28 mouse cellular contexts compared by ENCODE assay signal in genomic region chr9:5296354-5297237, GRCm38 (mm10). TPM values are rescaled to one million over a fixed set of nuclear protein-coding genes. Genes with fewer than 3 reads are reported as not detected.
A peak's percentile ranks its signal among the peaks of the same experiment; 100 is the strongest.
DNase-seq lines count a peak whose midpoint lies in the region; ATAC-seq and TF ChIP-seq lines count a peak whose summit lies in the region.
"Had no signal": no experiment of that assay in that cellular context is flagged by ENCODE, and none has a peak within 500 bp of the region (broad histone marks: within the 10 kb centered on the region; RNA-seq: fewer than 3 reads in every experiment).

No protein-coding gene starts in this region.

- no peak overlapping the region for H3K27ac ChIP-seq in midbrain, embryonic 11.5 days (ENCODE audit: low read depth, low read length)
- no peak overlapping the region for H3K27ac ChIP-seq in midbrain, embryonic 13.5 days
- H3K27ac ChIP-seq in intestine, embryonic 15.5 days: no peak overlapping the region
- H3K27ac ChIP-seq in intestine, postnatal 0 days (ENCODE audit: low read depth, low read length): no peak overlapping the region
- H3K27ac ChIP-seq: embryonic facial prominence, embryonic 13.5 days; embryonic facial prominence, embryonic 15.5 days; forebrain, embryonic 10.5 days; forebrain, embryonic 12.5 days had no signal

- ATAC-seq in midbrain, embryonic 11.5 days (ENCODE audit: low FRiP score): no peak
- no peak for ATAC-seq in midbrain, embryonic 13.5 days
- peak; percentile 90 for ATAC-seq in intestine, embryonic 15.5 days
- ATAC-seq in intestine, postnatal 0 days: peak; percentile 89
- ATAC-seq: activated CD4-positive, CD25-positive, alpha-beta regulatory T cell, adult 4 months; forebrain, embryonic 14.5 days; forebrain, embryonic 16.5 days; Patski had no signal

- peak; percentile 12 for DNase-seq in midbrain, embryonic 11.5 days (ENCODE audit: low spot score, missing footprints)
- DNase-seq in A20 (ENCODE audit: low read depth, low spot score): peak; percentile 22
- DNase-seq in kidney, postnatal 36 days: no peak
- DNase-seq in ovary, postnatal 10 days (ENCODE audit: low spot score): no peak
- DNase-seq in right cerebral cortex, postnatal 25 days: no peak
- DNase-seq: adrenal gland, adult 8-10 months; adrenal gland, postnatal 14 days; adrenal gland, postnatal 36 days; cerebellum, adult 11-12 months; cerebellum, adult 2 months; cerebellum, adult 9-10 months; cerebellum, postnatal 10 days; cerebellum, postnatal 36 days; embryo, embryonic 11 days had no signal

- H3K4me1 ChIP-seq in midbrain, embryonic 11.5 days (ENCODE audit: control insufficient read depth, insufficient read depth, low read length): no peaks in the 10 kb centered on the region
- H3K4me1 ChIP-seq in midbrain, embryonic 13.5 days (replicated peaks): no peaks in the 10 kb centered on the region
- no peaks in the 10 kb centered on the region for H3K4me1 ChIP-seq in intestine, embryonic 15.5 days (replicated peaks)
- no peaks in the 10 kb centered on the region for H3K4me1 ChIP-seq in intestine, postnatal 0 days (replicated peaks; ENCODE audit: control insufficient read depth, insufficient read depth, low read length)
- H3K4me1 ChIP-seq: embryonic facial prominence, embryonic 13.5 days; embryonic facial prominence, embryonic 15.5 days; forebrain, embryonic 10.5 days had no signal

- no peak overlapping the region for H3K4me2 ChIP-seq in midbrain, embryonic 11.5 days
- H3K4me2 ChIP-seq in midbrain, embryonic 13.5 days (replicated peaks): no peak overlapping the region
- H3K4me2 ChIP-seq in intestine, embryonic 15.5 days (replicated peaks): no peak overlapping the region
- no peak overlapping the region for H3K4me2 ChIP-seq in intestine, postnatal 0 days (replicated peaks; ENCODE audit: low read depth)
- H3K4me2 ChIP-seq: embryonic facial prominence, embryonic 13.5 days; embryonic facial prominence, embryonic 15.5 days; forebrain, embryonic 12.5 days had no signal

- no peak overlapping the region for H3K4me3 ChIP-seq in midbrain, embryonic 11.5 days (ENCODE audit: low read depth, low read length)
- no peak overlapping the region for H3K4me3 ChIP-seq in midbrain, embryonic 13.5 days (replicated peaks)
- no peak overlapping the region for H3K4me3 ChIP-seq in intestine, embryonic 15.5 days (replicated peaks)
- H3K4me3 ChIP-seq in intestine, postnatal 0 days (ENCODE audit: low read depth, low read length): no peak overlapping the region
- H3K4me3 ChIP-seq: embryonic facial prominence, embryonic 13.5 days; embryonic facial prominence, embryonic 15.5 days; erythroblast, embryonic 14.5 days; forebrain, embryonic 10.5 days; forebrain, embryonic 12.5 days had no signal

- H3K9me3 ChIP-seq in midbrain, embryonic 11.5 days (ENCODE audit: control insufficient read depth, low read length): no peaks in the 10 kb centered on the region
- no peaks in the 10 kb centered on the region for H3K9me3 ChIP-seq in midbrain, embryonic 13.5 days
- H3K9me3 ChIP-seq in intestine, embryonic 15.5 days: no peaks in the 10 kb centered on the region
- H3K9me3 ChIP-seq in intestine, postnatal 0 days (ENCODE audit: control insufficient read depth): no peaks in the 10 kb centered on the region
- H3K9me3 ChIP-seq: embryonic facial prominence, embryonic 13.5 days; embryonic facial prominence, embryonic 15.5 days; forebrain, embryonic 10.5 days; forebrain, embryonic 12.5 days; G1E had no signal

- no peaks in the 10 kb centered on the region for H3K36me3 ChIP-seq in midbrain, embryonic 11.5 days (ENCODE audit: control insufficient read depth, insufficient read depth, low read length)
- no peaks in the 10 kb centered on the region for H3K36me3 ChIP-seq in midbrain, embryonic 13.5 days
- H3K36me3 ChIP-seq in intestine, embryonic 15.5 days: no peaks in the 10 kb centered on the region
- no peaks in the 10 kb centered on the region for H3K36me3 ChIP-seq in intestine, postnatal 0 days (ENCODE audit: control insufficient read depth, insufficient read depth)
- H3K36me3 ChIP-seq: embryonic facial prominence, embryonic 13.5 days; embryonic facial prominence, embryonic 15.5 days; forebrain, embryonic 10.5 days; forebrain, embryonic 12.5 days; G1E had no signal

- 75% methylated on average over 2 of the region's 2 CpGs for WGBS in midbrain, embryonic 11.5 days
- 79% methylated on average over 2 of the region's 2 CpGs for WGBS in midbrain, embryonic 13.5 days
- WGBS in intestine, embryonic 15.5 days: 62% methylated on average over 2 of the region's 2 CpGs
- 44% methylated on average over 2 of the region's 2 CpGs for WGBS in intestine, postnatal 0 days

- TF ChIP-seq CTCF in intestine, postnatal 0 days (IDR thresholded peaks at IDR 0.05; ENCODE audit: low read depth): no peak

- H3K27me3 ChIP-seq in midbrain, embryonic 11.5 days (ENCODE audit: control insufficient read depth, insufficient read depth, low read length): no peaks in the 10 kb centered on the region
- H3K27me3 ChIP-seq in midbrain, embryonic 13.5 days: no peaks in the 10 kb centered on the region
- H3K27me3 ChIP-seq in intestine, embryonic 15.5 days (replicated peaks): no peaks in the 10 kb centered on the region
- H3K27me3 ChIP-seq in intestine, postnatal 0 days (replicated peaks; ENCODE audit: control insufficient read depth, insufficient read depth, low read length): no peaks in the 10 kb centered on the region
- H3K27me3 ChIP-seq: CH12.LX; embryonic facial prominence, embryonic 13.5 days; embryonic facial prominence, embryonic 15.5 days; forebrain, embryonic 12.5 days; Patski had no signal

- no peak overlapping the region for H3K9ac ChIP-seq in midbrain, embryonic 11.5 days (ENCODE audit: low read length)
- no peak overlapping the region for H3K9ac ChIP-seq in midbrain, embryonic 13.5 days (replicated peaks)
- no peak overlapping the region for H3K9ac ChIP-seq in intestine, embryonic 15.5 days
- no peak overlapping the region for H3K9ac ChIP-seq in intestine, postnatal 0 days (ENCODE audit: low read depth, low read length)
- H3K9ac ChIP-seq: embryonic facial prominence, embryonic 13.5 days; embryonic facial prominence, embryonic 15.5 days; forebrain, embryonic 12.5 days had no signal

RNA-seq across cellular contexts. Expression of gene Casp1, which starts 1.7 kb away (rescaled TPM):
- polyA plus RNA-seq in midbrain, embryonic 11.5 days (2014; fragmentation: Nextera tagmentation; extraction: Ambion mirVana): 1.1 and 1.2 TPM in 2 replicates
- polyA plus RNA-seq in midbrain, embryonic 13.5 days (2015; fragmentation: Nextera tagmentation; extraction: Ambion mirVana): 0.58 and 0.95 TPM in 2 replicates
- 4.1 and 4.4 TPM in 2 replicates for polyA plus RNA-seq in intestine, embryonic 15.5 days (2015; fragmentation: Nextera tagmentation; extraction: Ambion mirVana)
- polyA plus RNA-seq in intestine, postnatal 0 days (2015; fragmentation: Nextera tagmentation; extraction: Ambion mirVana): 80.3 and 81.9 TPM in 2 replicates
- polyA plus RNA-seq: erythroblast, embryonic 14.5 days; G1E had no signal

RNA-seq across cellular contexts. Expression of gene Casp4, which starts 12.0 kb away (rescaled TPM):
- 0.18 and 0.22 TPM in 2 replicates for polyA plus RNA-seq in midbrain, embryonic 11.5 days (2014; fragmentation: Nextera tagmentation; extraction: Ambion mirVana)
- 0.36 and 0.44 TPM in 2 replicates for polyA plus RNA-seq in midbrain, embryonic 13.5 days (2015; fragmentation: Nextera tagmentation; extraction: Ambion mirVana)
- 3.2 and 3.6 TPM in 2 replicates for polyA plus RNA-seq in intestine, embryonic 15.5 days (2015; fragmentation: Nextera tagmentation; extraction: Ambion mirVana)
- 14.3 and 14.8 TPM in 2 replicates for polyA plus RNA-seq in intestine, postnatal 0 days (2015; fragmentation: Nextera tagmentation; extraction: Ambion mirVana)
- polyA plus RNA-seq: erythroblast, embryonic 14.5 days; forebrain, embryonic 10.5 days; G1E had no signal

RNA-seq across cellular contexts. Expression of gene Casp12, which starts 48.6 kb away (rescaled TPM):
- polyA plus RNA-seq in midbrain, embryonic 11.5 days (2014; fragmentation: Nextera tagmentation; extraction: Ambion mirVana): 0.29 TPM in 1 of 2 replicates, not detected in the other
- polyA plus RNA-seq in midbrain, embryonic 13.5 days (2015; fragmentation: Nextera tagmentation; extraction: Ambion mirVana): 0.13 and 0.15 TPM in 2 replicates
- 7.2 and 8.9 TPM in 2 replicates for polyA plus RNA-seq in intestine, embryonic 15.5 days (2015; fragmentation: Nextera tagmentation; extraction: Ambion mirVana)
- 7.5 and 8.2 TPM in 2 replicates for polyA plus RNA-seq in intestine, postnatal 0 days (2015; fragmentation: Nextera tagmentation; extraction: Ambion mirVana)
- polyA plus RNA-seq: erythroblast, embryonic 14.5 days; forebrain, embryonic 10.5 days; forebrain, embryonic 12.5 days; forebrain, embryonic 16.5 days; G1E had no signal

Comparison
In these comparisons a context has a peak if more than half of its experiments do, and no peak if none do; other contexts are left out.
1. RNA of gene Casp1, which starts 1.7 kb away (polyA plus RNA-seq): 80.3 to 81.9 TPM in intestine, postnatal 0 days; 4.1 to 4.4 TPM in intestine, embryonic 15.5 days, 1.1 to 1.2 TPM in midbrain, embryonic 11.5 days and 0.58 to 0.95 TPM in midbrain, embryonic 13.5 days; every median in the first group is over 10 times any median in the second.
2. ATAC-seq: peak in intestine, embryonic 15.5 days (single experiment) and intestine, postnatal 0 days (single experiment); none in midbrain, embryonic 11.5 days (single experiment) and midbrain, embryonic 13.5 days (single experiment).
3. DNase-seq: peak in midbrain, embryonic 11.5 days (single experiment) and A20 (single experiment); none in kidney, postnatal 36 days (0 of 2), ovary, postnatal 10 days (single experiment) and right cerebral cortex, postnatal 25 days (single experiment).